In the genomic region with DNA sequence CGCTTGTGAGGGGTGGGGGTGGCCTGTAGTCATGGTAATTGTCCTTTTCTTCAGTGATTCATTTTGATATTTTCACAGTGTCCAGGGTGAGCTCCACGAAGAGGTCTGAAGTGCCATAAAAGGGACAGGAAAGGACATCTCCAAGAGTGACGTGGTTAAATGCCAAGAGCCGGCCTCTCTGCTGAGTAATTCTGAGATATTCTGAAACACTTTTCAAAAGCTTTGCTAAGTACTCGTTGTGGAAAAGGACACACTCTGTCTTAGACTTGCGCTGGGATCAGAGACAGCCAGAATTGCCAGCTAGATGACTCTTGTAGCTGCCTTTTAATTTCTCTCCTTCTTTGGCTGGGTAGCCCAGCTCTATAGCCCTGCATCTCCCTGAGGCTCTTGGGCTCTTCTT, we compare ENCODE assay signal across 24 mouse cellular contexts. TPM values are rescaled to one million over a fixed set of nuclear protein-coding genes. Genes with fewer than 3 reads are reported as not detected.
"Had no signal": no experiment of that assay in that cellular context is flagged by ENCODE, and none has a peak within 500 bp of the region (broad histone marks: within the 10 kb centered on the region; RNA-seq: fewer than 3 reads in every experiment).

No protein-coding gene starts in this region.

- ATAC-seq: liver, embryonic 12.5 days; midbrain, embryonic 15.5 days had no signal

- DNase-seq: kidney, adult 8-10 months; kidney, postnatal 10 days; kidney, postnatal 36 days; layer of hippocampus, postnatal 36 days; liver; lung, adult 18-20 months; right cerebral cortex, adult 18-20 months; thymus, adult 18-20 months; thymus, postnatal 36 days had no signal

- H3K4me1 ChIP-seq: kidney, embryonic 15.5 days; liver, embryonic 12.5 days; liver, embryonic 15.5 days; lung, embryonic 15.5 days; midbrain, embryonic 12.5 days; neural tube, embryonic 12.5 days; neural tube, embryonic 15.5 days had no signal

- H3K9me3 ChIP-seq: kidney, embryonic 15.5 days; limb, embryonic 13.5 days; liver, embryonic 12.5 days; liver, embryonic 15.5 days; lung, embryonic 15.5 days; midbrain, embryonic 12.5 days; midbrain, embryonic 15.5 days; neural tube, embryonic 12.5 days; neural tube, embryonic 15.5 days had no signal

- H3K9ac ChIP-seq: kidney, embryonic 15.5 days; limb, embryonic 13.5 days; liver, embryonic 12.5 days; liver, embryonic 15.5 days; lung, embryonic 15.5 days; midbrain, embryonic 12.5 days; midbrain, embryonic 15.5 days; neural tube, embryonic 12.5 days; neural tube, embryonic 15.5 days had no signal

- H3K4me3 ChIP-seq: kidney, embryonic 15.5 days; left cerebral cortex, adult 2 months; limb, embryonic 13.5 days; liver, embryonic 12.5 days; liver, embryonic 15.5 days; lung, embryonic 15.5 days; midbrain, embryonic 12.5 days; midbrain, embryonic 15.5 days; neural tube, embryonic 12.5 days; neural tube, embryonic 15.5 days had no signal

- H3K27ac ChIP-seq: kidney, embryonic 15.5 days; left cerebral cortex, adult 2 months; limb, embryonic 13.5 days; liver, embryonic 12.5 days; liver, embryonic 15.5 days; lung, embryonic 15.5 days; macrophage; midbrain, embryonic 12.5 days; midbrain, embryonic 15.5 days; neural tube, embryonic 12.5 days; neural tube, embryonic 15.5 days had no signal

- H3K4me2 ChIP-seq: kidney, embryonic 15.5 days; limb, embryonic 13.5 days; liver, embryonic 12.5 days; liver, embryonic 15.5 days; lung, embryonic 15.5 days; midbrain, embryonic 12.5 days; midbrain, embryonic 15.5 days; neural tube, embryonic 12.5 days; neural tube, embryonic 15.5 days had no signal

- H3K36me3 ChIP-seq: kidney, embryonic 15.5 days; limb, embryonic 13.5 days; liver, embryonic 12.5 days; liver, embryonic 15.5 days; lung, embryonic 15.5 days; midbrain, embryonic 12.5 days; midbrain, embryonic 15.5 days; neural tube, embryonic 12.5 days; neural tube, embryonic 15.5 days had no signal

- H3K27me3 ChIP-seq: kidney, embryonic 15.5 days; limb, embryonic 13.5 days; liver, embryonic 12.5 days; liver, embryonic 15.5 days; lung, embryonic 15.5 days; midbrain, embryonic 12.5 days; midbrain, embryonic 15.5 days; neural tube, embryonic 12.5 days; neural tube, embryonic 15.5 days had no signal

RNA-seq across cellular contexts. Expression of a gene that starts 9.9 kb away (rescaled TPM):
- total RNA-seq: layer of hippocampus, postnatal 36 days; megakaryocyte, adult 5-6 weeks had no signal
- polyA plus RNA-seq: kidney, embryonic 15.5 days; limb, embryonic 13.5 days; liver, embryonic 12.5 days; liver, embryonic 15.5 days; macrophage; small intestine, adult 2 months; spleen, adult 2 months; urinary bladder, adult 2 months had no signal
